Comparison of ENCODE assay signal across 9 mouse cellular contexts in genomic region chr10:128504641-128505370, GRCm38 (mm10). TPM values are rescaled to one million over a fixed set of nuclear protein-coding genes. Genes with fewer than 3 reads are reported as not detected.
DNase-seq lines count a peak whose midpoint lies in the region; ATAC-seq and TF ChIP-seq lines count a peak whose summit lies in the region.
"Had no signal": no experiment of that assay in that cellular context is flagged by ENCODE, and none has a peak within 500 bp of the region (broad histone marks: within the 10 kb centered on the region; RNA-seq: fewer than 3 reads in every experiment).

No protein-coding gene starts in this region.

- peaks cover 14% of the 10 kb centered on the region for H3K4me1 ChIP-seq in heart, postnatal 0 days (ENCODE audit: control insufficient read depth, insufficient read depth)

- WGBS in heart, postnatal 0 days, result 60% methylated on average over 9 of the region's 9 CpGs

- H3K9ac ChIP-seq in heart, postnatal 0 days (replicated peaks; ENCODE audit: low read depth, low read length), result no peak overlapping the region

- H3K4me2 ChIP-seq in heart, postnatal 0 days (ENCODE audit: low read depth, low read length), result no peak overlapping the region
- H3K4me2 ChIP-seq: heart, embryonic 11.5 days had no signal

- H3K9me3 ChIP-seq in heart, postnatal 0 days (replicated peaks; ENCODE audit: control insufficient read depth, low read length), result no peaks in the 10 kb centered on the region

- H3K27me3 ChIP-seq in heart, postnatal 0 days (ENCODE audit: control insufficient read depth, insufficient read depth, low read length), result no peaks in the 10 kb centered on the region

- no peak for ATAC-seq in heart, postnatal 0 days (ENCODE audit: insufficient read depth, low read depth)
- ATAC-seq in CD4-positive, CD25-positive, alpha-beta regulatory T cell, adult 4 months, result peak; percentile 92
- peak; percentile 91 for ATAC-seq in granulocyte monocyte progenitor cell, adult 5-6 weeks (replicated peaks; ENCODE audit: poor library complexity, severe bottlenecking)

- no peak for TF ChIP-seq EP300 in heart, postnatal 0 days (IDR thresholded peaks at IDR 0.05; ENCODE audit: low read depth)

- H3K36me3 ChIP-seq in heart, postnatal 0 days (replicated peaks; ENCODE audit: control insufficient read depth, insufficient read depth, low read length), result peaks cover 8% of the 10 kb centered on the region

- peak overlapping the region; percentile 18; the same call in 1 of the 2 replicates for H3K27ac ChIP-seq in heart, postnatal 0 days (ENCODE audit: low read depth)

- no peak overlapping the region for H3K4me3 ChIP-seq in heart, postnatal 0 days (ENCODE audit: low read depth, low read length)

- TF ChIP-seq CTCF in heart, postnatal 0 days (IDR thresholded peaks at IDR 0.05; ENCODE audit: low read depth), result no peak

- no peak for DNase-seq in heart, postnatal 0 days (ENCODE audit: low spot score)
- no peak for DNase-seq in heart, postnatal 4 days
- peak; percentile 49 to 62 for DNase-seq in lung, postnatal 4 days
- no peak for DNase-seq in layer of hippocampus, postnatal 10 days (ENCODE audit: low spot score in 2 of 2)
- DNase-seq in urinary bladder, postnatal 25 days (ENCODE audit: low spot score), result no peak
- no peak for DNase-seq in spleen, adult 18-20 months

RNA-seq across cellular contexts. Expression of gene Myl6b, which starts 6.3 kb away (rescaled TPM):
- total RNA-seq in heart, postnatal 0 days (2014; rRNA removed; ENCODE audit: low replicate concordance), result 3.2 and 4.8 TPM in 2 replicates
- 4.6 and 4.9 TPM in 2 replicates for polyA plus RNA-seq in heart, postnatal 0 days (2015; fragmentation: Nextera tagmentation; extraction: Ambion mirVana)
- total RNA-seq in heart, postnatal 4 days (2021), result 1 to 10 TPM; 3.7 TPM
- 1 to 10 TPM; 4.3 to 5.4 TPM for polyA plus RNA-seq in CD4-positive, CD25-positive, alpha-beta regulatory T cell, adult 4 months (2017; shearing (Covaris generic))
- 10.7 and 13.7 TPM in 2 replicates for total RNA-seq in granulocyte monocyte progenitor cell, adult 5-6 weeks (2014; fragmentation: Nextera tagmentation)
- total RNA-seq in granulocyte monocyte progenitor cell, adult 5-6 weeks (2017), result 1.2 and 1.7 TPM in 2 replicates
- 10 to 100 TPM; 25.5 to 29.3 TPM for total RNA-seq in layer of hippocampus, postnatal 10 days (2021)

RNA-seq across cellular contexts. Expression of gene Myl6, which starts 10.9 kb away (rescaled TPM):
- total RNA-seq in heart, postnatal 0 days (2014; rRNA removed; ENCODE audit: low replicate concordance), result 606 and 830 TPM in 2 replicates
- polyA plus RNA-seq in heart, postnatal 0 days (2015; fragmentation: Nextera tagmentation; extraction: Ambion mirVana), result 791 and 823 TPM in 2 replicates
- total RNA-seq in heart, postnatal 4 days (2021), result 100 to 1,000 TPM; 616 to 628 TPM
- polyA plus RNA-seq in CD4-positive, CD25-positive, alpha-beta regulatory T cell, adult 4 months (2017; shearing (Covaris generic)), result 100 to 1,000 TPM; 937 to 954 TPM
- 1,019 and 1,105 TPM in 2 replicates for total RNA-seq in granulocyte monocyte progenitor cell, adult 5-6 weeks (2014; fragmentation: Nextera tagmentation)
- total RNA-seq in granulocyte monocyte progenitor cell, adult 5-6 weeks (2017), result 1,278 and 1,308 TPM in 2 replicates
- total RNA-seq in layer of hippocampus, postnatal 10 days (2021), result 100 to 1,000 TPM; 608 to 632 TPM

RNA-seq across cellular contexts. Expression of gene Esyt1, which starts 20.9 kb away (rescaled TPM):
- total RNA-seq in heart, postnatal 0 days (2014; rRNA removed; ENCODE audit: low replicate concordance), result 38.2 and 41.5 TPM in 2 replicates
- 12.6 and 13.0 TPM in 2 replicates for polyA plus RNA-seq in heart, postnatal 0 days (2015; fragmentation: Nextera tagmentation; extraction: Ambion mirVana)
- total RNA-seq in heart, postnatal 4 days (2021), result 10 to 100 TPM; 28.4 to 31.3 TPM
- polyA plus RNA-seq in CD4-positive, CD25-positive, alpha-beta regulatory T cell, adult 4 months (2017; shearing (Covaris generic)), result 10 to 100 TPM; 68.4 to 84.4 TPM
- 89.1 and 90.5 TPM in 2 replicates for total RNA-seq in granulocyte monocyte progenitor cell, adult 5-6 weeks (2014; fragmentation: Nextera tagmentation)
- total RNA-seq in granulocyte monocyte progenitor cell, adult 5-6 weeks (2017), result 78.8 and 97.6 TPM in 2 replicates
- total RNA-seq in layer of hippocampus, postnatal 10 days (2021), result 10 to 100 TPM; 10.1 to 11.9 TPM

RNA-seq across cellular contexts. Expression of gene Zc3h10, which starts 42.8 kb away (rescaled TPM):
- total RNA-seq in heart, postnatal 0 days (2014; rRNA removed; ENCODE audit: low replicate concordance), result 13.8 and 24.4 TPM in 2 replicates
- 6.1 and 8.1 TPM in 2 replicates for polyA plus RNA-seq in heart, postnatal 0 days (2015; fragmentation: Nextera tagmentation; extraction: Ambion mirVana)
- 1 to 10 TPM; 6.9 to 8.3 TPM for total RNA-seq in heart, postnatal 4 days (2021)
- polyA plus RNA-seq in CD4-positive, CD25-positive, alpha-beta regulatory T cell, adult 4 months (2017; shearing (Covaris generic)), result 10 to 100 TPM in 1 of 2 experiments, 1 to 10 TPM in 1; 9.2 to 11.8 TPM
- total RNA-seq in granulocyte monocyte progenitor cell, adult 5-6 weeks (2014; fragmentation: Nextera tagmentation), result 8.8 and 9.7 TPM in 2 replicates
- total RNA-seq in granulocyte monocyte progenitor cell, adult 5-6 weeks (2017), result 12.5 and 13.6 TPM in 2 replicates
- total RNA-seq in layer of hippocampus, postnatal 10 days (2021), result 10 to 100 TPM; 12.2 to 14.0 TPM

RNA-seq across cellular contexts. Expression of gene Rpl41, which starts 44.3 kb away (rescaled TPM):
- total RNA-seq in heart, postnatal 0 days (2014; rRNA removed; ENCODE audit: low replicate concordance), result 577 and 617 TPM in 2 replicates
- 2,108 and 2,189 TPM in 2 replicates for polyA plus RNA-seq in heart, postnatal 0 days (2015; fragmentation: Nextera tagmentation; extraction: Ambion mirVana)
- total RNA-seq in heart, postnatal 4 days (2021), result 1,000 to 10,000 TPM; 2,410 to 2,531 TPM
- polyA plus RNA-seq in CD4-positive, CD25-positive, alpha-beta regulatory T cell, adult 4 months (2017; shearing (Covaris generic)), result 1,000 to 10,000 TPM; 4,848 to 7,095 TPM
- total RNA-seq in granulocyte monocyte progenitor cell, adult 5-6 weeks (2014; fragmentation: Nextera tagmentation), result 6,066 and 6,315 TPM in 2 replicates
- 3,608 and 4,444 TPM in 2 replicates for total RNA-seq in granulocyte monocyte progenitor cell, adult 5-6 weeks (2017)
- total RNA-seq in layer of hippocampus, postnatal 10 days (2021), result 1,000 to 10,000 TPM; 2,468 to 2,532 TPM

Comparison
In these comparisons a context has a peak if more than half of its experiments do, and no peak if none do; other contexts are left out.
1. DNase-seq: peak in lung, postnatal 4 days (2 of 2); none in heart, postnatal 0 days (single experiment), heart, postnatal 4 days (single experiment), layer of hippocampus, postnatal 10 days (0 of 2), urinary bladder, postnatal 25 days (single experiment) and spleen, adult 18-20 months (0 of 2).